Mouse (Mus musculus) myocyte (in vitro differentiated cells): ENCODE results near the gene Itpr1. TPM values are rescaled to one million over a fixed set of nuclear protein-coding genes. Genes with fewer than 3 reads are reported as not detected.

Experiments
- H3K27me3 ChIP-seq: one replicate; pipeline ENCODE4 v1.6.1; 2011; ENCODE audit not compliant: control insufficient read depth, insufficient read depth, insufficient read length
- H3K36me3 ChIP-seq: one replicate; pipeline ENCODE4 v1.6.1; 2011; ENCODE audit not compliant: control insufficient read depth, insufficient read depth
- H3K4me2 ChIP-seq: one replicate; pipeline ENCODE4 v1.6.1; 2011; ENCODE audit warnings: low read depth, control low read depth
- H3K4me3 ChIP-seq: one replicate; pipeline ENCODE4 v1.5.1; 2011; ENCODE audit warnings: mild to moderate bottlenecking, control low read depth, moderate library complexity
- H3K79me2 ChIP-seq: one replicate; pipeline ENCODE4 v1.6.1; 2011; ENCODE audit not compliant: control insufficient read depth, insufficient read depth
- H3ac ChIP-seq: one replicate; pipeline ENCODE4 v1.6.1; 2011; ENCODE audit not compliant: control insufficient read depth, insufficient read length
- CEBPB ChIP-seq: IDR thresholded peaks from 2 replicates; pipeline ENCODE4 v1.6.1; 2011; ENCODE audit warnings: mild to moderate bottlenecking, moderate library complexity; ENCODE audit not compliant: poor library complexity, insufficient read depth, severe bottlenecking
- E2F4 ChIP-seq: IDR thresholded peaks from one replicate; pipeline ENCODE4 v1.6.1; 2011; ENCODE audit warnings: mild to moderate bottlenecking, control low read depth, moderate library complexity; ENCODE audit not compliant: insufficient read depth
- MAX ChIP-seq: IDR thresholded peaks from one replicate; pipeline ENCODE4 v1.6.1; 2011; ENCODE audit warnings: low read depth, mild to moderate bottlenecking, control low read depth
- MYOD1 ChIP-seq, 3 experiments: IDR thresholded peaks; one replicate each; pipeline ENCODE4 v1.6.1; 2011; ENCODE audit warnings: control low read depth in 2 of 3, low read depth in 2 of 3, mild to moderate bottlenecking in 2 of 3, moderate library complexity in 1 of 3; ENCODE audit not compliant: insufficient read length in 2 of 3, control insufficient read depth in 1 of 3
- MYOG ChIP-seq, 3 experiments: IDR thresholded peaks; one replicate each; pipeline ENCODE4 v1.6.1; 2011; ENCODE audit warnings: control low read depth in 2 of 3, low read depth in 2 of 3, mild to moderate bottlenecking in 2 of 3; ENCODE audit not compliant: insufficient read length in 2 of 3, control insufficient read depth in 1 of 3, insufficient read depth in 1 of 3
- POLR2A ChIP-seq: IDR thresholded peaks from one replicate; pipeline ENCODE4 v1.6.1; 2011; ENCODE audit warnings: low read depth, mild to moderate bottlenecking, control low read depth, moderate library complexity; ENCODE audit not compliant: insufficient read length
- POLR2AphosphoS2 ChIP-seq: IDR thresholded peaks from one replicate; pipeline ENCODE4 v1.6.1; 2011; ENCODE audit warnings: low read depth, control low read depth; ENCODE audit not compliant: insufficient read length
- REST ChIP-seq: IDR thresholded peaks from one replicate; pipeline ENCODE4 v1.6.1; 2011; ENCODE audit warnings: mild to moderate bottlenecking, control low read depth, moderate library complexity; ENCODE audit not compliant: insufficient read depth, insufficient read length
- SRF ChIP-seq: IDR thresholded peaks from one replicate; pipeline ENCODE4 v1.6.1; 2011; ENCODE audit warnings: low read depth; ENCODE audit not compliant: control insufficient read depth, insufficient read length
- TCF12 ChIP-seq: IDR thresholded peaks from one replicate; pipeline ENCODE4 v1.6.1; 2011; ENCODE audit warnings: mild to moderate bottlenecking, control low read depth; ENCODE audit not compliant: poor library complexity, insufficient read depth, severe bottlenecking
- TCF3 ChIP-seq: IDR thresholded peaks from one replicate; pipeline ENCODE4 v1.6.1; 2011; ENCODE audit warnings: low read depth, control low read depth; ENCODE audit not compliant: insufficient read length
- USF1 ChIP-seq: IDR thresholded peaks from one replicate; pipeline ENCODE4 v1.6.1; 2011; ENCODE audit warnings: low read depth, mild to moderate bottlenecking, control low read depth, moderate library complexity
- polyA plus RNA-seq: library from polyadenylated mRNA; unstranded; fragments of >200 nt; fragmentation: generic; extraction: Trizol; gene quantifications from one replicate; pipeline ENCODE4 v1.2.1, GENCODE M21; 2012; ENCODE audit warnings: missing spikeins

The Itpr1 gene
- polyA plus RNA-seq, 1 experiment = 3.1 TPM

DNA sequence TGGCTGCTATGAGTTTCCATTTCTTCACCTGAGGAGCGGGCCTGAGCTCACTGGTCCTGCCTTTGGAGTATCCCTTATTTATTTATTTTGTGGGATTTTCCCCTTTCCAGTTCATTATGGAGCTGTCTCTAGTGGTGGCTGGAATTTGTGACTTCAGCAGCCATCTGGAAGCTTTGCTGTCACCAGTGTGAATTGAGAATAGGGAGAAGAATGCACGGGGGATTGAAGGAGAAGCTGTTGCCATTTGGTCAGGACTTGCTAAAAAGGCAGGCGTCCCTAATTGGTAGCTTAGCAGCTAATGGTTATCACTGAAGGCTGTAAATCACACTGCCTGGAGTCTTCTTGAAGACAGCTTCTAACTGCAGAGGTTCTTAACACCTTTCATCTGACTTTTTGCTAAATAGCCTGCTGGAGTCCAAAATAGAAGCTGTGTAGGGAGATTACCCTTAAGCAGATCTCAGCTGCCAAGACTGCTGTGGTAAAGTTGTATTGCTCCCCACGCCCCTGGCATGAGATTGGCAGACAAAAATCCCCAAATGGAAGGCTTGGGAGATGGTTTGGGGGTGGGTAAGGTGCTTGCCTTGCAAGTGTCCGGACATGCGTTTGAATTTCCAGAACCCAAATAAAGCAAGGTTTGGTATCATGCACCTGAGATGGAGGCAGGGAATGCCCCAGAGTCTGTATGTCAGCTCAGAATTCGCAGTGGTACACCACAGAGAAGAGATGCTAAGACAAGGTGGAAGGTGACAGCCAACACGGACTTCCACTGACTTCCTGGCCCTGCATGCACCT lies 96.7 kb downstream of the Itpr1 start:
- TF ChIP-seq CEBPB = no peak
- TF ChIP-seq POLR2AphosphoS2 = no peak
- TF ChIP-seq MYOD1 (IDR thresholded peaks at IDR 0.05; ENCODE audit: control insufficient read depth in 1 of 3, insufficient read length in 2 of 3, low read depth in 2 of 3) = no peak
- no peak for TF ChIP-seq POLR2A
- TF ChIP-seq TCF3 = no peak
- no peak for TF ChIP-seq MAX
- no peak for TF ChIP-seq REST
- TF ChIP-seq E2F4 = no peak
- no peak for TF ChIP-seq SRF
- no peak for TF ChIP-seq USF1
- no peak for TF ChIP-seq MYOG (IDR thresholded peaks at IDR 0.05; ENCODE audit: control insufficient read depth in 1 of 3, insufficient read depth in 1 of 3, insufficient read length in 2 of 3, low read depth in 2 of 3)
- TF ChIP-seq TCF12 = no peak
- no peaks in the 10 kb centered on the region for H3K36me3 ChIP-seq
- H3K79me2 ChIP-seq = no peaks in the 10 kb centered on the region
- no peak overlapping the region for H3K4me3 ChIP-seq
- H3K27me3 ChIP-seq = no peaks in the 10 kb centered on the region
- H3K4me2 ChIP-seq = no peak overlapping the region
- H3ac ChIP-seq = no peak overlapping the region

DNA sequence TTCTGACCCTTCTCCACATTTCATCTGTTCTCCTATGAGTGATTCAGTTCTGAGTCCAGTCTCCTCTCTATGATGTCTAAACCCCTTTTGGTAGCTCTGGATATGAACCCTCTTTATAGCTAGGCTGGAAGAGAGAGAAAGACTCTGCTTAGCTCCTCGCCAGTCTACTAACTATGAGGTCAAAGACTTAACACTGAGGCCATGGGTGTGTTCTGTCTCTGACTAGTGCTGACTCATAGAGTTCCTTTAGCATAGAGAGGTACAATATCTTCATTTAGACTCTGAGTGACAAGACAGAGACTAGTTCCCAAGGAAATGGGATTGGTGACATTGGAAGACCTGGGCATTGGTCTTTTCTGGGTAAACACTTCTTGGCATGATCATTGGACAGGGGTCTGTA lies 100.2 kb downstream of the Itpr1 start:
- no peak overlapping the region for H3K4me2 ChIP-seq
- H3K4me3 ChIP-seq = no peak overlapping the region
- H3ac ChIP-seq = no peak overlapping the region
- no peaks in the 10 kb centered on the region for H3K27me3 ChIP-seq
- H3K79me2 ChIP-seq = no peaks in the 10 kb centered on the region
- no peaks in the 10 kb centered on the region for H3K36me3 ChIP-seq
- no peak for TF ChIP-seq MYOD1 (IDR thresholded peaks at IDR 0.05; ENCODE audit: control insufficient read depth in 1 of 3, insufficient read length in 2 of 3, low read depth in 2 of 3)
- TF ChIP-seq SRF = no peak
- TF ChIP-seq CEBPB = no peak
- TF ChIP-seq TCF3 = no peak
- no peak for TF ChIP-seq POLR2AphosphoS2
- TF ChIP-seq REST = no peak
- TF ChIP-seq MYOG (IDR thresholded peaks at IDR 0.05; ENCODE audit: control insufficient read depth in 1 of 3, insufficient read depth in 1 of 3, insufficient read length in 2 of 3, low read depth in 2 of 3) = no peak
- TF ChIP-seq E2F4 = no peak
- no peak for TF ChIP-seq USF1
- TF ChIP-seq POLR2A = no peak
- no peak for TF ChIP-seq TCF12
- TF ChIP-seq MAX = no peak

DNA sequence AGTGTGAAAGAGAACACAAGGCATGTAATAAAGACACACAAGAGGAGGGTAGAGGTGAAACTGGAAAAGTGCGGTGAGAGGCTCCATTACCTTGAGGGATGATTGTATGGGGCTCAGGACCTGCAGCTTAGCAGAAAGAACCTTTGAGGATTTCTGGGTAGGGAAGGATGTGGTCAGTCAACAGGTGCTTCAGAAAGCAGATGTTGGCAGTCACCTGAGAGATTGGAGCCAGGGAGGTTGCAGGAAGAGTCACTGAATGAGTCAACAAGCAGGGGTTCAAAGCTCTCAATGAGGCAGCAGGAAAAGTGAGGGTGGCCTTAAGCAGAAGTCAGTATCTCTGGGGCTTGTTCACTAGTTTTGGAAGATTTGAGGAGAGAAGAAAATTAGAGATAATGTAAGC lies 101.1 kb downstream of the Itpr1 start:
- Histone ChIP-seq H3K4me3 (no peak overlapping the region), H3K36me3 (no peaks in the 10 kb centered on the region), H3K4me2 (no peak overlapping the region), H3K27me3 (no peaks in the 10 kb centered on the region), H3ac (no peak overlapping the region), H3K79me2 (no peaks in the 10 kb centered on the region)
- TF ChIP-seq REST = no peak
- TF ChIP-seq USF1 = no peak
- TF ChIP-seq SRF = no peak
- TF ChIP-seq POLR2A = no peak
- no peak for TF ChIP-seq TCF3
- TF ChIP-seq MYOD1 (IDR thresholded peaks at IDR 0.05; ENCODE audit: control insufficient read depth in 1 of 3, insufficient read length in 2 of 3, low read depth in 2 of 3) = no peak
- no peak for TF ChIP-seq MAX
- TF ChIP-seq TCF12 = no peak
- TF ChIP-seq POLR2AphosphoS2 = no peak
- no peak for TF ChIP-seq E2F4

DNA sequence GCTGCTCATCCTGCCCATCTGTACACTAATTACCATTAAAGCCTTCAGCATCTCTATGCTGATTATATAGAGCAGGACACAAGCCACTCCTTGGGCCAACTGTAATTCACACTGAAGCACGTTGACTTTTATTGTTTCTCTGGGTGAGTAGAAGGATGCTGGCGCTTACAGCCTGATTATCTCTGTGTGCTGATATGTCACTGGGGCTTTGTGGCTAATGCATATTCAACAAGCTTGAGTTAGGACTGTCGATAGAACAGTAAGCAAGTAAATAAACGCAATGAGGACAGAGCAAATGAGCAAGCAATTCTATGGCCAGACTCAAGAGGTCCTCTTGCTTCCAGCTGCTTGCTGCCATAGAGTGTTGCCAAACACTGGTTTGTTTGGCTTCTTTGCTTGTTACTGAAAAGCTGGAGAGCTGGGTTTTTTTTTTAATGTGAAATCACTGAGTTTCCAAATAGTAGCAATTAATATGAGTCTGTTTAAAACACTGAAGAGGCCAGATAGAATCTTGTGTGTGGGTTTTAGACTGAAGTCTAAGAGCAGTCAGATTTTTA lies 103.5 kb downstream of the Itpr1 start:
- Histone ChIP-seq H3K36me3 (no peaks in the 10 kb centered on the region), H3K4me2 (no peak overlapping the region), H3K27me3 (no peaks in the 10 kb centered on the region), H3K79me2 (no peaks in the 10 kb centered on the region), H3K4me3 (no peak overlapping the region), H3ac (no peak overlapping the region)
- no peak for TF ChIP-seq E2F4
- TF ChIP-seq MAX = no peak
- no peak for TF ChIP-seq REST
- no peak for TF ChIP-seq TCF12
- no peak for TF ChIP-seq CEBPB
- no peak for TF ChIP-seq MYOG (IDR thresholded peaks at IDR 0.05; ENCODE audit: control insufficient read depth in 1 of 3, insufficient read depth in 1 of 3, insufficient read length in 2 of 3, low read depth in 2 of 3)
- no peak for TF ChIP-seq POLR2AphosphoS2
- no peak for TF ChIP-seq TCF3
- no peak for TF ChIP-seq SRF
- TF ChIP-seq POLR2A = no peak
